Mouse (Mus musculus): ENCODE measurements around the gene Slc30a7.

DNA sequence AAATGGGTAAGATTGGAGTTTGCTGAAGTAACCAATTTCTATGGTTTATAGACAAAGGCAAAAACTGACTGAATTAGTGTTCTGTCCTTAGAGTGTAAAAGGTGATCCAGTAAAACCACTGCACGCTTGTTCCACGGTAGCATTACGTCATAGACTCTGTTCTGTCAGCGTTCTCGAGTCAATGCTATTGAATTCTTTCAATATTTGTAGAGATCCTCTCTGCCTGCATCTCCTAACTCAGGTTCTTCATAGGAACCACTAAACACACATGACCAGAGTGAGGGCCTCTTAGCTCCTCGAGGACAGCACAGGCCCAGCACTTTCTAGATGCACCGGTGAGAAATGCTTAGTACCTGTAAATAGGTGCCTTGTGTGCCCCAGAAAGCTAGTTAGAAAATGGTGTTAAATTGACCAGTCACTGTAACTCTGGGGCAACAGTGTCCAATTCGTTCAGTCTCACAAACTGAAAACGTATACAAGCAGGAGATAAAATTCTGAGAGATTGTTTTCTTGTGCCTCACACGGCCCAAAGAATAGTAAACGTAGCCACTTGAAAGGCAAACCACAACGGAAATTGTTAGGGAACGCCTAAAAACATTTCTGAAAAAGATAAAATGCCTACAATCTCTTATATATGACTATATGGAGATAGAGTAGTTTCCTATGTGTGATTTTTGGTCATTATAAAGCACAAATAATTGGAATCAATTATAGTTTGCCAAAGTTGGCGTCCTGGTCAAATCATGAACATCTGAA lies 35.1 kb downstream of the Slc30a7 start:
- TF ChIP-seq CTCF (IDR thresholded peaks at IDR 0.05; ENCODE audit: control insufficient read depth, insufficient read depth, low read length): no peak
- TF ChIP-seq POLR2A (IDR thresholded peaks at IDR 0.05; ENCODE audit: borderline replicate concordance, control insufficient read depth, low read depth, low read length): no peak
